Mouse (Mus musculus) hindbrain, embryonic 15.5 days (tissue): ENCODE measurements around the gene Rfx4. TPM values are rescaled to one million over a fixed set of nuclear protein-coding genes. Genes with fewer than 3 reads are reported as not detected.

ENCODE experiments used
- ATAC-seq: fragments of 200-750 bp; cut with Nextera tagmentation; 2 replicates; pipeline ENCODE4 v1.8.0; 2017; ENCODE audit warnings: low read depth, moderate number of reproducible peaks, moderate TSS enrichment; ENCODE audit not compliant: low FRiP score
- H3K27ac ChIP-seq: fragments of 300-500 bp; sonication (generic); replicated peaks from 2 replicates; pipeline ENCODE4 v1.5.1; 2015; ENCODE audit warnings: mild to moderate bottlenecking, inconsistent platforms
- H3K27me3 ChIP-seq: fragments of 300-500 bp; sonication (generic); 2 replicates; pipeline ENCODE4 v1.6.1; 2015; ENCODE audit warnings: control low read depth, inconsistent platforms
- H3K36me3 ChIP-seq: fragments of 300-500 bp; sonication (generic); 2 replicates; pipeline ENCODE4 v1.6.1; 2015; ENCODE audit warnings: control low read depth, inconsistent platforms
- H3K4me1 ChIP-seq: fragments of 300-500 bp; sonication (generic); replicated peaks from 2 replicates; pipeline ENCODE4 v1.6.1; 2015; ENCODE audit warnings: control low read depth, inconsistent platforms
- H3K4me2 ChIP-seq: fragments of 300-500 bp; sonication (generic); 2 replicates; pipeline ENCODE4 v1.6.1; 2015; ENCODE audit warnings: moderate library complexity, mild to moderate bottlenecking, inconsistent platforms
- H3K4me3 ChIP-seq: fragments of 300-500 bp; sonication (generic); 2 replicates; pipeline ENCODE4 v1.5.1; 2015; ENCODE audit warnings: mild to moderate bottlenecking, inconsistent platforms
- H3K9ac ChIP-seq: fragments of 300-500 bp; sonication (generic); 2 replicates; pipeline ENCODE4 v1.6.1; 2015; ENCODE audit warnings: inconsistent platforms
- H3K9me3 ChIP-seq: fragments of 300-500 bp; sonication (generic); 2 replicates; pipeline ENCODE4 v1.6.1; 2016; ENCODE audit warnings: control low read depth, inconsistent platforms
- WGBS: fragments of 180-500 bp; shearing (Covaris S2); methylation state at CpG from one replicate; pipeline ENCODE4 v1.1.7; 2015; 5-methylcytosine and 5-hydroxymethylcytosine counted together
- polyA plus RNA-seq: library from polyadenylated mRNA; unstranded; fragments of >200 nt; fragmentation: Nextera tagmentation; extraction: Ambion mirVana; gene quantifications from 2 replicates; pipeline ENCODE4 v1.2.1, GENCODE M21; 2015

Gene Rfx4
- polyA plus RNA-seq, 1 experiment from 2014 or later: 23.7 TPM

GRCm38 (mm10) chr10:84791181-84791580 lies 35.3 kb downstream of the Rfx4 start:
- Histone ChIP-seq H3K36me3 (no peaks in the 10 kb centered on the region), H3K27me3 (no peaks in the 10 kb centered on the region), H3K9me3 (no peaks in the 10 kb centered on the region), H3K9ac (no peak overlapping the region), H3K4me3 (no peak overlapping the region), H3K4me1 (peaks cover 4% of the 10 kb centered on the region; the same call in 1 of the 2 replicates), H3K27ac (no peak overlapping the region), H3K4me2 (no peak overlapping the region)
- ATAC-seq: no peak; the same call in 1 of the 2 replicates
- 71% methylated on average over 3 of the region's 3 CpGs for WGBS

- no peak for ATAC-seq
- Histone ChIP-seq H3K27ac (no peak overlapping the region), H3K4me1 (peaks cover 14% of the 10 kb centered on the region), H3K9ac (no peak overlapping the region), H3K36me3 (no peaks in the 10 kb centered on the region), H3K27me3 (no peaks in the 10 kb centered on the region), H3K9me3 (no peaks in the 10 kb centered on the region), H3K4me3 (no peak overlapping the region), H3K4me2 (no peak overlapping the region)
- WGBS: 94% methylated on average over 6 of the region's 6 CpGs
These were observed 45.7 kb downstream of the Rfx4 start for GRCm38 (mm10) chr10:84801521-84801920.

- ATAC-seq: peak; percentile 77
- Histone ChIP-seq H3K4me1 (peaks cover 14% of the 10 kb centered on the region), H3K4me2 (no peak overlapping the region), H3K27me3 (no peaks in the 10 kb centered on the region), H3K36me3 (no peaks in the 10 kb centered on the region), H3K27ac (peak overlapping the region; percentile 12; the same call in 1 of the 2 replicates), H3K4me3 (no peak overlapping the region), H3K9me3 (no peaks in the 10 kb centered on the region), H3K9ac (no peak overlapping the region)
- WGBS: 46% methylated on average over 13 of the region's 13 CpGs
These were observed 47.5 kb downstream of the Rfx4 start for GRCm38 (mm10) chr10:84803216-84803844.

- no peak overlapping the region for H3K4me2 ChIP-seq
- no peak for ATAC-seq
- 78% methylated on average over 3 of the region's 3 CpGs for WGBS
- no peak overlapping the region for H3K27ac ChIP-seq
- H3K36me3 ChIP-seq: no peaks in the 10 kb centered on the region
- no peak overlapping the region for H3K9ac ChIP-seq
- H3K9me3 ChIP-seq: no peaks in the 10 kb centered on the region
- H3K27me3 ChIP-seq: no peaks in the 10 kb centered on the region
- no peak overlapping the region for H3K4me3 ChIP-seq
- H3K4me1 ChIP-seq: peaks cover 14% of the 10 kb centered on the region
These were observed 49.7 kb downstream of the Rfx4 start for GRCm38 (mm10) chr10:84805576-84805975.

GRCm38 (mm10) chr10:84807206-84807605 lies 51.3 kb downstream of the Rfx4 start:
- no peak overlapping the region for H3K9ac ChIP-seq
- H3K27ac ChIP-seq: no peak overlapping the region
- H3K4me1 ChIP-seq: peaks cover 18% of the 10 kb centered on the region
- H3K4me3 ChIP-seq: no peak overlapping the region
- H3K4me2 ChIP-seq: no peak overlapping the region
- H3K9me3 ChIP-seq: no peaks in the 10 kb centered on the region
- WGBS: 42% methylated on average over 9 of the region's 9 CpGs
- no peaks in the 10 kb centered on the region for H3K36me3 ChIP-seq
- no peaks in the 10 kb centered on the region for H3K27me3 ChIP-seq
- ATAC-seq: no peak

- Histone ChIP-seq H3K9me3 (no peaks in the 10 kb centered on the region), H3K36me3 (no peaks in the 10 kb centered on the region), H3K4me1 (0 out of 2 replicates have a peak, but pooled peaks cover 4% of the 10 kb centered on the region), H3K4me3 (no peak overlapping the region), H3K27me3 (no peaks in the 10 kb centered on the region), H3K27ac (no peak overlapping the region), H3K9ac (no peak overlapping the region), H3K4me2 (no peak overlapping the region)
- 63% methylated on average over 8 of the region's 8 CpGs for WGBS
- peak; percentile 68 for ATAC-seq
These were observed 54.4 kb downstream of the Rfx4 start for GRCm38 (mm10) chr10:84810030-84810849.

GRCm38 (mm10) chr10:84811171-84811912 lies 55.5 kb downstream of the Rfx4 start:
- 0 out of 2 replicates have a peak, but pooled peaks cover 4% of the 10 kb centered on the region for H3K4me1 ChIP-seq
- H3K9ac ChIP-seq: no peak overlapping the region
- H3K4me2 ChIP-seq: no peak overlapping the region
- ATAC-seq: no peak
- H3K36me3 ChIP-seq: no peaks in the 10 kb centered on the region
- no peaks in the 10 kb centered on the region for H3K9me3 ChIP-seq
- no peak overlapping the region for H3K4me3 ChIP-seq
- 88% methylated on average over 11 of the region's 11 CpGs for WGBS
- H3K27ac ChIP-seq: no peak overlapping the region
- H3K27me3 ChIP-seq: no peaks in the 10 kb centered on the region

GRCm38 (mm10) chr10:84811913-84812295 lies 56.0 kb downstream of the Rfx4 start:
- 57% methylated on average over 2 of the region's 2 CpGs for WGBS
- no peak for ATAC-seq

GRCm38 (mm10) chr10:84815676-84816436 lies 60.0 kb downstream of the Rfx4 start:
- H3K4me2 ChIP-seq: no peak overlapping the region
- H3K4me1 ChIP-seq: 0 out of 2 replicates have a peak, but pooled peaks cover 4% of the 10 kb centered on the region
- no peaks in the 10 kb centered on the region for H3K27me3 ChIP-seq
- no peak for ATAC-seq
- no peaks in the 10 kb centered on the region for H3K9me3 ChIP-seq
- 58% methylated on average over 4 of the region's 4 CpGs for WGBS
- H3K9ac ChIP-seq: no peak overlapping the region
- H3K36me3 ChIP-seq: no peaks in the 10 kb centered on the region
- H3K4me3 ChIP-seq: no peak overlapping the region
- H3K27ac ChIP-seq: no peak overlapping the region

More at GRCm38 (mm10) chr10:84811913-84812295, 56.0 kb downstream of the Rfx4 start:
- Histone ChIP-seq H3K4me2 (no peak overlapping the region), H3K27ac (no peak overlapping the region), H3K27me3 (no peaks in the 10 kb centered on the region), H3K36me3 (no peaks in the 10 kb centered on the region), H3K9me3 (no peaks in the 10 kb centered on the region), H3K4me3 (no peak overlapping the region), H3K9ac (no peak overlapping the region), H3K4me1 (0 out of 2 replicates have a peak, but pooled peaks cover 4% of the 10 kb centered on the region)

GRCm38 (mm10) chr10:84817086-84817869 lies 61.4 kb downstream of the Rfx4 start:
- Histone ChIP-seq H3K27ac (no peak overlapping the region), H3K4me1 (peaks cover 3% of the 10 kb centered on the region; the same call in 1 of the 2 replicates), H3K9ac (no peak overlapping the region), H3K27me3 (no peaks in the 10 kb centered on the region), H3K4me3 (no peak overlapping the region), H3K4me2 (no peak overlapping the region), H3K36me3 (no peaks in the 10 kb centered on the region), H3K9me3 (no peaks in the 10 kb centered on the region)
- 88% methylated on average over 7 of the region's 7 CpGs for WGBS
- ATAC-seq: no peak

GRCm38 (mm10) chr10:84819669-84820068 lies 63.8 kb downstream of the Rfx4 start:
- 69% methylated on average over 6 of the region's 6 CpGs for WGBS
- Histone ChIP-seq H3K4me1 (peaks cover 18% of the 10 kb centered on the region), H3K9ac (no peak overlapping the region), H3K36me3 (no peaks in the 10 kb centered on the region), H3K27me3 (no peaks in the 10 kb centered on the region), H3K4me2 (no peak overlapping the region), H3K27ac (no peak overlapping the region), H3K4me3 (no peak overlapping the region), H3K9me3 (no peaks in the 10 kb centered on the region)
- ATAC-seq: no peak
